Mouse (Mus musculus) neural tube, embryonic 11.5 days (tissue): ENCODE measurements around the gene Ifna6. TPM values are rescaled to one million over a fixed set of nuclear protein-coding genes. Genes with fewer than 3 reads are reported as not detected.
"Not testable (repeated sequence)": the region's sequence is repeated elsewhere in the genome, so short reads cannot be mapped to it uniquely, and the experiment has no call there.

Experiments
- ATAC-seq: fragments of 200-750 bp; cut with Nextera tagmentation; 2 replicates; pipeline ENCODE4 v1.8.0; 2017; ENCODE audit warnings: moderate number of reproducible peaks, mild to moderate bottlenecking, moderate TSS enrichment, moderate library complexity; ENCODE audit not compliant: insufficient read depth, low FRiP score, low TSS enrichment
- DNase-seq: peaks from one replicate; pipeline ENCODE4 v3.0.0-alpha.2; 2015; ENCODE audit warnings: low spot score
- H3K27ac ChIP-seq: fragments of 300-500 bp; sonication (generic); 2 replicates; pipeline ENCODE4 v1.5.1; 2014; ENCODE audit warnings: low read depth, mild to moderate bottlenecking, low read length
- H3K27me3 ChIP-seq: fragments of 300-500 bp; sonication (generic); 2 replicates; pipeline ENCODE4 v1.6.1; 2014; ENCODE audit warnings: mild to moderate bottlenecking, low read length, mixed read lengths; ENCODE audit not compliant: control insufficient read depth, insufficient read depth
- H3K36me3 ChIP-seq: fragments of 300-500 bp; sonication (generic); 2 replicates; pipeline ENCODE4 v1.6.1; 2014; ENCODE audit warnings: mild to moderate bottlenecking, low read length, moderate library complexity, mixed read lengths; ENCODE audit not compliant: control insufficient read depth, insufficient read depth
- H3K4me1 ChIP-seq: fragments of 300-500 bp; sonication (generic); 2 replicates; pipeline ENCODE4 v1.6.1; 2014; ENCODE audit warnings: low read length, mixed read lengths; ENCODE audit not compliant: control insufficient read depth, insufficient read depth
- H3K4me2 ChIP-seq: fragments of 300-500 bp; sonication (generic); 2 replicates; pipeline ENCODE4 v1.6.1; 2014; ENCODE audit warnings: low read depth, mild to moderate bottlenecking, moderate library complexity
- H3K4me3 ChIP-seq: fragments of 300-500 bp; sonication (generic); 2 replicates; pipeline ENCODE4 v1.5.1; 2014; ENCODE audit warnings: low read depth, low read length
- H3K9ac ChIP-seq: fragments of 300-500 bp; sonication (generic); 2 replicates; pipeline ENCODE4 v1.6.1; 2014; ENCODE audit warnings: mild to moderate bottlenecking, low read length
- H3K9me3 ChIP-seq: fragments of 300-500 bp; sonication (generic); 2 replicates; pipeline ENCODE4 v1.6.1; 2016; ENCODE audit warnings: low read length; ENCODE audit not compliant: control insufficient read depth
- WGBS: fragments of 180-500 bp; shearing (Covaris S2); extraction: QIAGEN DNeasy Blood & Tissue Kit; methylation state at CpG from one replicate; pipeline ENCODE4 v1.1.7; 2014; 5-methylcytosine and 5-hydroxymethylcytosine counted together
- polyA plus RNA-seq: library from polyadenylated mRNA; unstranded; fragments of >200 nt; fragmentation: Nextera tagmentation; extraction: Ambion mirVana; gene quantifications from 2 replicates; pipeline ENCODE4 v1.2.1, GENCODE M21; 2014

Gene Ifna6
- polyA plus RNA-seq, 1 experiment from 2014 or later, result not detected

DNA sequence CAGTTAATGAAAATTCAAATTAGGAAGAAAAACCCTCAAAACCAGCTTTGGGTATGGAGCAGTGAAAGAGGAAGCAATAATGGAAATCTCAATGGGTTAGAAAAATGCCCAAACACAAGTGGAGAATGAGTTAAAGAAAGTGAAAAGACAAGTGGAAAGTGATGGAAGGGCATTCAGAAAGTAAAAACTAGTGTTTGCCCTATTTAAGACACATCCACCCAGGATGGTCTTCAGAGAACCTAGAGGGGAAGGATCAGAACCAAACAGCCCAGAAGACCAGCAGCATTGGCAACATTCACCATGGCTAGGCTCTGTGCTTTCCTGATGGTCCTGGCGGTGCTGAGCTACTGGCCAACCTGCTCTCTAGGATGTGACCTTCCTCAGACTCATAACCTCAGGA is 8.0 kb downstream of the Ifna6 start, which contains the start of gene Ifna5:
Ifna5 (plus strand) TSS at position 301 of the 400 bp plus-strand sequence.
- not testable (repeated sequence) for ATAC-seq, H3K4me1 ChIP-seq, H3K36me3 ChIP-seq, H3K4me3 ChIP-seq, H3K4me2 ChIP-seq, H3K9ac ChIP-seq, DNase-seq, H3K27me3 ChIP-seq, H3K27ac ChIP-seq, H3K9me3 ChIP-seq
- WGBS, result 69% methylated on average over 1 of the region's 1 CpGs

DNA sequence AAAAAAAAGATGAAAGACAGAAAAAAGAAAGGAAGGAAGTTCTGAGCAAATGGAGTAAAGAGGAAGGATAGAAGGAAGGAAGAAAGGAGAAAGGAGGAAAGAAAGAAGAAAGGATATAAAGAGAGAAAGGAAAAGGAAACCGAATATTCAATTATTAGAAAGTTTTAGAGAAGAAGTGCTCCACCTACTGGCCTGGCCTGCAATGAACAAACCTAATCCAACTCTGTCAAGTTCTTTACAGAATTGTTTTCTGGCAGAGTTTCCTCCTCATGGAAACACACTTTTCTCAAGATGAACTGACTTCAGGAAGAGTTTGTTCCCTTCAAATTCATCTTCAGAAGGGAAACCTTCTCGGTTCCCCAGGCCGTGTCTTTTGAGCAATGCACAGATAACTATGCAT is 11.6 kb downstream of the Ifna6 start:
- H3K4me3 ChIP-seq, result no peak overlapping the region
- no peak overlapping the region for H3K27ac ChIP-seq
- no peaks in the 10 kb centered on the region for H3K9me3 ChIP-seq
- H3K4me2 ChIP-seq, result no peak overlapping the region
- no peak for ATAC-seq
- DNase-seq, result no peak
- WGBS, result 51% methylated on average over 3 of the region's 3 CpGs
- H3K36me3 ChIP-seq, result no peaks in the 10 kb centered on the region
- H3K27me3 ChIP-seq, result no peaks in the 10 kb centered on the region
- H3K9ac ChIP-seq, result no peak overlapping the region
- H3K4me1 ChIP-seq, result no peaks in the 10 kb centered on the region

DNA sequence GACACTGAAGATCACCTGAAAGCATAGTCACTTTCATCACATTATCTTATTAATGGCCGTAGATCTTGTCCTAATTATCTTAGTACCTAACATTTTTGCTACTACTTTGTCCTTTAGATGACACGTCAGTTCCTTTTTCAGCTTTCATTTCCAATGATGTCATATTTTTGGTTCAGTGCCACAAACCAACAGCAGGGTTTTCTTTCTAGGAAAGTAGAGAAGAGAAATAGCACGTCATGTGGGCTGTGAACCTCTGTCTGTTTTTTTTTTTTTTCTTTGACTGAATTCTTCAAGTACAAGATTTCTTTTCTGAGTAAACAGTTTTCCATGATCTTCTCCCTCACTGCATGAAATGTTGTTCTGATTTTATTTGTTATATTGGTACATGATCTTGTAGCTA is 12.8 kb downstream of the Ifna6 start:
- H3K9ac ChIP-seq, result no peak overlapping the region
- no peak for ATAC-seq

DNA sequence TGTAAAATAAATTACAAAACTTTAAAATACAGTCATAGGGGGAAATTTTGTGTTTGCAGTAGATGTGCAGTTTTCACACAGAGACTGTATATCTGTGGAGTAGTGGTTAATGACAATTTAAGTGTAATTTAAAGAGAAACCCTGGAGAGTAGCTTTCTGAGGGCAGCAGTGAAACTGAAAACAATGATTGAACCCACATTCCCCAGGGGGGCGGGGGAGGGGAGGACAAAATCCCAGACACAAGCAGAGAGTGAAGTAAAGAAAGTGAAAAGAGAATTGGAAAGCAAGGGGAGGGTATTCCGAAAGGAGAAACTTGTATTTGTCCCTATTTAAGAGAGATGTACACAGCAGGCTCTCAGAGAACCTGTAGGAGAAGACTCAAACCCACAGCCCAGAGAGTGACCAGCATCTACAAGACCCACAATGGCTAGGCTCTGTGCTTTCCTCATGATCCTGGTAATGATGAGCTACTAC is 14.3 kb downstream of the Ifna6 start, which contains the start of gene Ifna4:
Ifna4 (plus strand) TSS at position 424 of the 474 bp plus-strand sequence.
- H3K4me2 ChIP-seq, result no peak within 1 kb of the TSS
- DNase-seq (no peak), ATAC-seq (no peak)
- no peak within 1 kb of the TSS for H3K9ac ChIP-seq
- H3K36me3 ChIP-seq, result no peaks in the 10 kb centered on the region
- H3K27me3 ChIP-seq, result no peaks in the 10 kb centered on the region
- no peak within 1 kb of the TSS for H3K4me3 ChIP-seq
- H3K4me1 ChIP-seq, result no peaks in the 10 kb centered on the region
- no peak within 1 kb of the TSS for H3K27ac ChIP-seq
- no peaks in the 10 kb centered on the region for H3K9me3 ChIP-seq
- 48% methylated on average over 2 of the region's 2 CpGs for WGBS

More for the DNA sequence above, 12.8 kb downstream of the Ifna6 start:
- no peaks in the 10 kb centered on the region for H3K27me3 ChIP-seq
- H3K4me2 ChIP-seq, result no peak overlapping the region
- no peak for DNase-seq
- no peak overlapping the region for H3K4me3 ChIP-seq
- no peaks in the 10 kb centered on the region for H3K36me3 ChIP-seq
- 83% methylated on average over 3 of the region's 3 CpGs for WGBS
- H3K4me1 ChIP-seq, result no peaks in the 10 kb centered on the region
- H3K27ac ChIP-seq, result no peak overlapping the region
- H3K9me3 ChIP-seq, result no peaks in the 10 kb centered on the region

DNA sequence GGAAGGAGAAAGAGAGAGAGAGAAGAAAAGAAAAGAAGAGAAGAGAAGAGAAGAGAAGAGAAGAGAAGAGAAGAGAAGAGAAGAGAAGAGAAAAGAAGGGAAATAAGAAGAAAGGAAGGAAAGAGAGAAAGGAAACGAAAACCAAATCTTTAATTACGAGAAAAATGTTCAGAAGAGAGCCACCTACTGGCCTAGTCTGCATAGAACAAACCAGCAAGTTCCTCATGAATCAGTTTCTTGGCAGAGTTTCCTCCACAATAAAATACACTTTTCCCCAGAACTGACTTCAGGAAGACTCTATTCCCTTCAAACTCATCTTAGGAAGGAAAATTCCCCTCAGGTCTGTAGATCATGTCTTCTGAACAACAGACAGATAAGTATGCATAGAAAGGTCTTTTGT is 18.1 kb downstream of the Ifna6 start:
- Histone ChIP-seq H3K4me1 (no peaks in the 10 kb centered on the region), H3K36me3 (no peaks in the 10 kb centered on the region), H3K9me3 (no peaks in the 10 kb centered on the region), H3K9ac (no peak overlapping the region), H3K27ac (no peak overlapping the region), H3K4me2 (no peak overlapping the region), H3K4me3 (no peak overlapping the region), H3K27me3 (no peaks in the 10 kb centered on the region)
- 56% methylated on average over 2 of the region's 2 CpGs for WGBS
- DNase-seq (no peak), ATAC-seq (no peak)

DNA sequence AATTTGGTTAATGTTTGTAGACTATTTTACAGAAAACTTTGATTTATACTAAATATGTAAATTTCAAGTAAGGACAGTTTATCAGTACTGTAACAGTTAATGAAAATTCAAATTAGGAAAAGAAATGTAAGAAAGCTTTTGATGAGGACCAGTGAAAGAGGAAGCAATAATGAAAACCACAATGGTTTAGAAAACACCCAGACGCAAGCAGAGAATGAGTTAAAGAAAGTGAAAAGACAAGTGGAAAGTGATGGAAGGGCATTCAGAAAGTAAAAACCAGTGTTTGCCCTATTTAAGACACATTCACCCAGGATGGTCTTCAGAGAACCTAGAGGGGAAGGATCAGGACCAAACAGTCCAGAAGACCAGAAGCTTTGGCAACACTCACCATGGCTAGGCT is 22.5 kb downstream of the Ifna6 start, which contains the start of gene Ifna1:
Ifna1 (plus strand) TSS at position 390 of the 400 bp plus-strand sequence.
- DNase-seq, result no peak
- no peaks in the 10 kb centered on the region for H3K27me3 ChIP-seq
- no peak within 1 kb of the TSS for H3K9ac ChIP-seq
- WGBS, result 85% methylated on average over 1 of the region's 1 CpGs
- no peaks in the 10 kb centered on the region for H3K9me3 ChIP-seq
- H3K27ac ChIP-seq, result no peak within 1 kb of the TSS
- no peak within 1 kb of the TSS for H3K4me2 ChIP-seq
- H3K36me3 ChIP-seq, result no peaks in the 10 kb centered on the region
- no peak for ATAC-seq
- H3K4me1 ChIP-seq, result no peaks in the 10 kb centered on the region
- H3K4me3 ChIP-seq, result no peak within 1 kb of the TSS

DNA sequence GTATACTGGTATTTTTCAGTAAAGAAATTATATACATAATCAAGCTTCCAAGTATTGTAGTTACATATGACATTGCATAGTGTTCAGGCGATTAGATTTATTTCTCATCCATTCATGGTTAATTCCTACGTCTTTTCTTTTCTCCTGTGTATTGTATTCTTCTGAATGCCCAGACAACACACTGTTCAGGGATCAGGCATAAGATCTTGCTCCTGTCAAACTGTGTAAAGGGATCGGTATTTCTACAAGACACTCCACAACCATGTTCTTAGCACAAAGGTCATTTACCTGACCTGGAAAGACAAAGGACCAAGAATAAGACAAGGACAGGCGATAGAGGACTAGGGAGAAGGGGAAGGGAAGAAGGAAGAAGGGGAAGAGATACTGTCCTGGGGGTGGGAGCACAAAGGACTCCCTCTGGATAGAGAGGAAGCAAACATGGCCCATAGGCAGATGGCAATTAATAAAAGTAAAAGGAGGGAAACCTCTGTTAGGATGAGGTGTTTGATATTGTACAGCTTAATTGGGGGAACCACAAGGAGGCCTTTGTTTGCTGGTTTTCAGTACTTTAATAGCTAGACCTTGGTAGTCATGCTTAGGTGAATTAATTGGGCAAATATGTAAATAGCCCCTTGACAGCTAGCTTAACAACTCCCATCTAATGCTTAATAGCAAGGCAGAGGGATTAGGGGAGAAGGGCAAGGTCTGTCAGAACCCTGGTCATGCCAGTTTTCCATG is 24.0 kb downstream of the Ifna6 start:
- Histone ChIP-seq H3K27me3 (no peaks in the 10 kb centered on the region), H3K27ac (no peak overlapping the region), H3K9ac (no peak overlapping the region), H3K4me3 (no peak overlapping the region), H3K4me2 (no peak overlapping the region), H3K36me3 (no peaks in the 10 kb centered on the region), H3K4me1 (no peaks in the 10 kb centered on the region), H3K9me3 (no peaks in the 10 kb centered on the region)
- ATAC-seq (no peak), DNase-seq (no peak)
- 57% methylated on average over 4 of the region's 4 CpGs for WGBS

DNA sequence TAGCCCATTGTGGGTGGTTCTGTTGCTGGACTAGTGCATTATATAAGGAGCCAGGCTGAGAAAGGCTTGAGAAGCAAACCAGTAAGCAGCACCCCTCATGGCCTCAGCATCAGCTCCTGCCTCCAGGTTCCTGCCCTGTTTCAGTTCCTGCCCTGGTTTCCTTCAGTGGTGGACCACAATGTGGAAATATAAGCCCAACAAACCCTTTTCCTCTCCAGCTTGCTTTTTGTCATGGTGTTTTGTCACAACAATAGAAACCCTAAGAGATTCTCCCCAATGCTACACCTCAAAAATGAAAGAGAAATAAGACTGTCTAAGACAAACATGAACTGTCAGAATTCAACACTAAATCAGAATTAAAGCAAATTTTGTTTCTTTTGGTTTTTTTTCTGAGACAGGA is 32.0 kb downstream of the Ifna6 start:
- DNase-seq, result no peak
- Histone ChIP-seq H3K9me3 (no peaks in the 10 kb centered on the region), H3K4me1 (no peaks in the 10 kb centered on the region), H3K27me3 (no peaks in the 10 kb centered on the region), H3K4me3 (no peak overlapping the region), H3K36me3 (no peaks in the 10 kb centered on the region), H3K9ac (no peak overlapping the region), H3K4me2 (no peak overlapping the region), H3K27ac (no peak overlapping the region)
- ATAC-seq, result no peak

DNA sequence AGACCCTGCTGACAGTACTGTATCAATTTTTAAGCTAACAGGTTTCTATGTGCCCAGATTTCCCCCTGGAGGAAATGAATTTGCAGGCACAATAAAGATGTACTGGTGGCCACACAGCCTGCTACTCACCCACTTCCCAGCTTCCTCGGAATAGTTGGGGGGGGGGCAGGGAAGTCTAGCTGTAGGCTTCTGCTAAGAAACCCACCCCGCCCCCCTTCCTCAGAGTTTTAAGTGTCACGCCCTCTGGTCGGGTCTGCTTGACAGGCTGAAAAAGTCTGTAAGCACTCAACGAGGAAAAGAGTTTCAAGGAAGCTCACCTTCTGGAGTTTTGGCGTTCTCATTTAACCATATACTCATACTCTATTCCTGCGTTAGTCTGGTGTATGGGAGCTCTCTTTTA is 36.1 kb downstream of the Ifna6 start:
- H3K4me3 ChIP-seq, result no peak overlapping the region
- H3K4me1 ChIP-seq, result no peaks in the 10 kb centered on the region
- H3K9ac ChIP-seq, result no peak overlapping the region
- no peaks in the 10 kb centered on the region for H3K27me3 ChIP-seq
- DNase-seq, result no peak
- ATAC-seq, result no peak
- H3K4me2 ChIP-seq, result no peak overlapping the region
- no peaks in the 10 kb centered on the region for H3K9me3 ChIP-seq
- H3K36me3 ChIP-seq, result no peaks in the 10 kb centered on the region
- 12% methylated on average over 7 of the region's 7 CpGs for WGBS
- H3K27ac ChIP-seq, result no peak overlapping the region
